Mouse (Mus musculus) heart, adult 18-20 months (tissue): ENCODE data around the gene Akt3. TPM values are rescaled to one million over a fixed set of nuclear protein-coding genes. Genes with fewer than 3 reads are reported as not detected.

Experiments used
- DNase-seq, 2 experiments: peaks; one replicate each; pipeline ENCODE4 v3.0.0; 2021 to 2022; ENCODE audit warnings: mixed read lengths in 1 of 2
- total RNA-seq, 2 experiments: library from RNA; stranded (reverse); gene quantifications; 2 replicates each; pipeline ENCODE4 v1.2.3; 2021

Gene Akt3
- total RNA-seq, 2 experiments from 2014 or later: 16.9 to 19.8 TPM

DNA sequence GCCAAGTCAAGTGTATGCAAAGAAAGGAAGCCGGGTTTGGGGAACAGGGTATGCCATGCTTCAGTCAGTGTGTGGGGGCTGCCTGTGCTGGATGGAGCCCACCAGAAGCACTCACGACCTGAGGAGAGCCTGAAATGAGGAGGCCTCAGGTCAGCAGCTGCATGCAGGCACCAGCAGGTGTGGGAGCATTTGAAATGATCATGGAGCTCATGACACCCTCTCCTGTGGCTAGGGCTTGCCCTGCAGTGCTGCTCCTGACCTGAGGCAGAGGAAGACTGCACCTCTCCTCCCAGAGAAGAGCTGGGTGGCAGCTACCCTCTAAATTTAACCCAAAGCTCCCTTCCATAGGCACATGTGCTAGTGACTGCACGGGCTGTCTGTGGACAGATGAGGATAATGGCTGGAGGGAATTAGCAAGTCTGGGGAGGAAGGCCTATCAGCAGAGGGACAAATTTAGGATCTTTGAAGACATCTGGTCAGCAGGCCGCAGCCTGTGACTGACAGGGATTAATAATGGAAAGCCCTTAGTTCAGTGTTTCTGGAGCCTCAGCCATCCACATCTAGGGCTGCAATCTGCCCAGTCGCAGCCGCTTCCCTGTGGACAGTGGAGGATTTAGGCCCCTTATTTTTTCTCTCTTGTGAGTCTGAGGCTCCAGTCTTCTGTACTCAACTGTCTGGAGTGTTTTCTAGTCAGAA, 247.2 kb downstream of the Akt3 start:
- no peak for DNase-seq

DNA sequence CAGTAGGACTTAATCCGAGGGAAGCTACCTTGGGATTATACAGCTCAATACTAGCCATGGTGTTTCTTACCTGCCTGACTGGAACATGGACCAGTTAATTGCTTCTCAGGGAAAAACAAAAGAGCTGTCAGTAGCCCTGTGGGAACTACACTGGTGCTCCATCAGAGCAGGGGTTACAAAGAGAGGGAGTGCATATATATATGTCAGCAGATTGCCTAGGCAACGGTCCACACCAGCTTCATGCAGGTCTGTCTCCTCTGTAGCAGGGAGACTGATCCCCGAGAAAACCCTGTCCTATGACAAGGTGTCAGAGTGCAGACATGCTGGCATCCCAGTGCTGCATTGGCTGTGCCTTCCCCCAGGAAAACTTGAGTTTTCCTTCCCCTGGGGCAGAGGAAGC, 248.0 kb downstream of the Akt3 start:
- no peak for DNase-seq

- no peak for DNase-seq
These were observed 249.2 kb downstream of the Akt3 start for GRCm38 (mm10) chr1:177008777-177009176.

DNA sequence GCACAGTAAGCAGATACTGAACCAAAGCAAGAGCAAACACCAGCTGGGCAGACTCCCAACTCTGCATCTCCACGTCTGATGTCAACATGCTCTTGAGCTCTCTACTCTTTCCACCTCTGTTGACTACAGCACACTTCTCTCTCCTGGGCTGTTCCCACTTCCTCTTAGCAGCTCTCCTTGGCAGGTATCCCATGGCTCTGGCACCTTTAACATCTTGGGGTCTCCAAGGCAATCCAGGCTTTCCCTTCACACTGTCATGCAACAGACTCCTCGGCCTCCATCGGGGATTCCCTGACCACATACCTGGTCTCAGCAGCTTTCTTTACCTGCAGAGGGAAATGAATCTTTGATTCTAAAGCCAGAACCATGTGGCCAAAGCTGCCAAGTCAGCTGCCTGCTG, 250.6 kb downstream of the Akt3 start:
- no peak for DNase-seq

- DNase-seq: no peak
These were observed 253.8 kb downstream of the Akt3 start for GRCm38 (mm10) chr1:177004041-177004741.

- no peak for DNase-seq
These were observed 255.1 kb downstream of the Akt3 start for GRCm38 (mm10) chr1:177002951-177003350.

- DNase-seq: no peak
These were observed 259.0 kb downstream of the Akt3 start for GRCm38 (mm10) chr1:176999011-176999410.

- DNase-seq: no peak
These were observed 260.0 kb downstream of the Akt3 start for GRCm38 (mm10) chr1:176997711-176998689.

GRCm38 (mm10) chr1:176997254-176997653, 260.7 kb downstream of the Akt3 start:
- DNase-seq: no peak

DNA sequence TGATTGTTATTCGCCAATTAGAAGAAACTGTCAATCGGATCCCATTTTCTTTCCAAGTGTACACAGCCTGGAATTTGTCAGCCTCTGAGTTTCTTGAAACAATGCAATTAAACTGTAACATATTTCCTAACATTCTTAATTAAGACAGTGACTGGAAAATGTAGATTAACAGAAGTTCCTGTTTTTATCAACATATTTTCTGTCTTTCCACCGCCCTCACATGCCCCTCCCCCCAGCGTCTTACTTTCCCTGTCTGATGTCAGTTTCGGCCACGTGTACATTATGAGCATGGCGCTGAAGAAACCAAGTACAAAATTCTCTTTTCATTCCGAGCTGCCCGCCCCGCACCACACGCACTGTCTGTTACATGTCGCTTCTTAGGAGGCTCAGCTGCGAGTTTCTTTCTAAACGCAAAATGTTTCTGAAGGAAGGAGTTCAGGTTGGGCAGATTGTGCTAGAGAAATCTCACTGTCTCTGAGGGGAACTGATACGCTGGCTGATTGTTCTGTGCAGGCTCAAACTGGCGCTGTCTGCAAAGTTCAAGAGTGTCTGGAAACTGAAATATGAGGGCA, 261.3 kb downstream of the Akt3 start:
- DNase-seq: peak; percentile 42 to 56

DNA sequence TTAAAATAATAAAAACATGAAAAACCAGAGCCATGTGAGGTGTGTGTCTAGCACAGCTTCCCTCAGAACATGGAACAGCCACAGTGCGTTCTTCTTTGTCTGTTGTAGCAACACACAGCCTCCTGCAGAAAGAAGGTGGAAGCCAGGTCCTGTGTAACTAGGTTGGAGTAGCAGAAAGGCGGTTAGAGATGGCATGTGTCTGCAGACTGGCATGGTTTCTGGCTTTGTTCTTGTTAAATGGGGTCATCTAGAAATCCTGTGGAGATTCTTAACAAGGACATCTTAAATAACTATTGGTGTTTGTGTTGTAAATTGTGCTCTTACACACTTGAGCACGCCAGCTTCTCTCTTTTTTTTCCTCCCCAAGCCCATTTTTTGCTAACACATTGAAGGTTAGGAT, 261.8 kb downstream of the Akt3 start:
- no peak for DNase-seq

- no peak for DNase-seq
These were observed 262.6 kb downstream of the Akt3 start for GRCm38 (mm10) chr1:176995419-176995775.

DNA sequence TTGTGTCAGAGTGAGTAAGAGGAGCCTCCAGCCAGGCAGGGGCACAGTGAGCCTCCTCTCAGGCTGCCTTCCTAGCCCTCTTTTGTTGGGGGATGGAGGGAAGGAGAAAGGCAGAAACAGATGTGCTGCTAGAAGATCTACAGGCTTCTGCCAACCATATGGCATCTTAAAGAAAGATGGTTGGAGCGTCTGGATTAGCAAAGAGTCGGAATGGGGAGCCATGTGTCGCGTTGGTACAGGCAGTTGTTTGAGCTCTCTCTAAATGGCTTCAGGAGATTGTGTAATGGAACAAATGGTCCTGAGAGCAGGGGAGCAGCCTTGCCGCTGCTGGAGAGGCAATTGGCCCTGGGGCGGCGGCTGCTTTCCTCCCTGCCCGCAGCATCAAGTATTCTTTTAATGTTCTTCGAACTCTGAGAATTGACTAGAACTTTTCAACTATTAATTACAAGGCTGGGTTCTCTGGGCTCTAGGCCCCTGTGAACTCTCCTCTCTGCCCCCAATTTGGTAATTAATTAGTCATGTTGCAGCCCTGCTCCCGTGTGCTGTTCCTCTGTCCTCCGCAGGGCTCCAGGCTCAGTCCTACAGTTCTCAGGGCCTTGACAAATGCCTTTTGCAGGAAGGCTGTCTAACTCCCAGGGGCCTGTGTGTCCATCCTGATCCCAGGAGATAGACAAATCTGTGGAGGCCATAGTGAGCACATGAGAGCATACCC, 263.1 kb downstream of the Akt3 start:
- no peak for DNase-seq

DNA sequence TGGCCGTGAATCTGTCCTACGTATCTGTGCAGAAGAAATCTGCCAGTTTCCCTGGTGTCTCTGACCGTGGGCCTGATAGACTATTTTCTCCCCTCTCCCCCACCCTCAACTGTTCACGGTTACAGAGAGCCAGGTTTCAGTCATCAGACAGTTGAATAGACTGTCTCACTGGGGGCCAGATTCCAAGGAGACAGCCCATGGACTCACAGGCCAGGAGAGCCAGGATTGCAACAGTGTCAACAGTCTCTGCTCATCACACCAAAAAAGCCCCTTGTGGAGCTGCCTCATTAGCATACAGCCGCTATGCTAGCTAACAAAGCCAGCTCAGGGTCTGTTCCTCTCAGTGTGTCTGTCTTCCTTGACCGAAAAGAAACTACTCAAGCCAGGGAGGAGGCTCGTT, 263.9 kb downstream of the Akt3 start:
- no peak for DNase-seq

GRCm38 (mm10) chr1:176993141-176994010, 264.6 kb downstream of the Akt3 start:
- DNase-seq: peak in 1 of 2 experiments; percentile 14

DNA sequence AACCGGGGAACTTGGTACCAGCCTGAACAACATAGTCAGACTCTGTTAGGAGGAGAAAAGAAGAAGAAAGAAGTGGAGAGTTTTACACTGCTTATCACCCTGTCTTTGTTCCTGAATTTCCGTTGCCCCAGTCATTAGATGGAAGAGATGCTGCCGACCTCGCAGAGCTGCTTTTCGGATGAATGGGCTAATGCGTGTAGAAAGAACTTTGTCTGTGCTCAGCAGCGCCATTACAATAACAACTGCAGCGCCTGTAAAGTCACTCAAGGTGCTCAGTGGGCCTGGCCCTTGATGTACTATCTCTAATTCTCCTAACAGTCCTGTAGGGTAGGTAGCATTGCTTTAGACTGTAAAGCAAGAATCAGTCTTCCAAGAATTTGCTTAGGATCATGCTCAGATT, 265.5 kb downstream of the Akt3 start:
- DNase-seq: no peak

GRCm38 (mm10) chr1:176991473-176991872, 266.5 kb downstream of the Akt3 start:
- no peak for DNase-seq

- no peak for DNase-seq
These were observed 270.8 kb downstream of the Akt3 start for GRCm38 (mm10) chr1:176986990-176987740.

DNA sequence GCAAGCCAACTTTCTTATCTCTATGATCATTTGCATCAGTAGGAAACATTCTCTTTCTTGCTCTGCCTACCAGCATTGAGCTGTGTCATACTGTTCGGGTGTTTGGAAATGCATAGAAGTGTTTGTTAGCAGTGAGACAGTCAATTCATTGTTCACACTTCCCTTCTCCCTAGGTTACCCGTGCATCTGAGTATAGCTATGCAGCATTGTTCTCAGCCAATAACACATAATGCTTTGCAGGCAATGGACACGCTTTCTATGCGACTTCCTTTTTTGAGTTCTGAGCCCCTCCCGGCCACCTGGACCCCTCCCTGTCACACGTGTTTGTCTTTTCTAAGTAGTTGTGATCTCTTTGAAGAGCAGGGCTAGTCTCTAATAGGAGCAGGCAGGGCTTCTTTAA, 271.7 kb downstream of the Akt3 start:
- no peak for DNase-seq

GRCm38 (mm10) chr1:176985691-176986090, 272.3 kb downstream of the Akt3 start:
- no peak for DNase-seq
